Mouse (Mus musculus) heart, embryonic 14.5 days (tissue): ENCODE measurements at regions not wholly inside any gene's neighbourhood (a gene's known extent, or its start where the extent isn't known, plus 50 kb on each side); places are given as distances from the start of the nearest gene placed in this dataset.

Source experiments
- ATAC-seq: fragments of 200-750 bp; cut with Nextera tagmentation; 2 replicates; pipeline ENCODE4 v1.8.0; 2017; ENCODE audit warnings: low read depth, moderate TSS enrichment; ENCODE audit not compliant: insufficient number of reproducible peaks, insufficient read depth, low FRiP score
- H3K27ac ChIP-seq, 2 experiments: fragments of 200-500 bp in 1 of 2; fragments of 300-500 bp in 1 of 2; sonication (generic) in 1 of 2; replicated peaks in 1 of 2; 2 replicates each; pipeline ENCODE4 v1.5.1; 2012 to 2014; ENCODE audit warnings: low read depth in 2 of 2, low read length in 2 of 2, control low read depth in 1 of 2, mild to moderate bottlenecking in 1 of 2, mixed read lengths in 1 of 2; ENCODE audit not compliant: control insufficient read depth in 1 of 2, insufficient read depth in 1 of 2
- H3K27me3 ChIP-seq: fragments of 300-500 bp; sonication (generic); 2 replicates; pipeline ENCODE4 v1.6.1; 2014; ENCODE audit warnings: mild to moderate bottlenecking, low read length, control low read depth; ENCODE audit not compliant: control insufficient read depth, insufficient read depth
- H3K36me3 ChIP-seq: fragments of 300-500 bp; sonication (generic); 2 replicates; pipeline ENCODE4 v1.6.1; 2014; ENCODE audit warnings: mild to moderate bottlenecking, control low read depth, low read length, mixed read lengths; ENCODE audit not compliant: control insufficient read depth, insufficient read depth
- H3K4me1 ChIP-seq, 2 experiments: fragments of 200-500 bp in 1 of 2; fragments of 300-500 bp in 1 of 2; sonication (generic) in 1 of 2; 2 replicates each; pipeline ENCODE4 v1.6.1; 2012 to 2014; ENCODE audit warnings: low read length in 2 of 2, control low read depth in 1 of 2, mixed read lengths in 1 of 2; ENCODE audit not compliant: control insufficient read depth in 2 of 2, insufficient read depth in 2 of 2
- H3K4me2 ChIP-seq: fragments of 300-500 bp; sonication (generic); 2 replicates; pipeline ENCODE4 v1.6.1; 2014; ENCODE audit warnings: mild to moderate bottlenecking, low read length
- H3K4me3 ChIP-seq, 2 experiments: fragments of 200-500 bp in 1 of 2; fragments of 300-500 bp in 1 of 2; sonication (generic) in 1 of 2; 2 replicates each; pipeline ENCODE4 v1.5.1; 2012 to 2014; ENCODE audit warnings: low read length in 2 of 2, mild to moderate bottlenecking in 2 of 2, control low read depth in 1 of 2, low read depth in 1 of 2, moderate library complexity in 1 of 2; ENCODE audit not compliant: control insufficient read depth in 1 of 2, insufficient read depth in 1 of 2
- H3K9ac ChIP-seq: fragments of 300-500 bp; sonication (generic); 2 replicates; pipeline ENCODE4 v1.6.1; 2014; ENCODE audit warnings: mild to moderate bottlenecking, low read length
- H3K9me3 ChIP-seq: fragments of 300-500 bp; sonication (generic); 2 replicates; pipeline ENCODE4 v1.6.1; 2016; ENCODE audit warnings: low read length, control low read depth; ENCODE audit not compliant: control insufficient read depth
- WGBS: fragments of 180-500 bp; shearing (Covaris S2); extraction: QIAGEN DNeasy Blood & Tissue Kit; methylation state at CpG from one replicate; pipeline ENCODE4 v1.1.7; 2014; 5-methylcytosine and 5-hydroxymethylcytosine counted together

GRCm38 (mm10) chr6:73401059-73401458 lies 68.4 kb downstream of the 4931417E11Rik start:
- Histone ChIP-seq H3K36me3 (no peaks in the 10 kb centered on the region), H3K9me3 (no peaks in the 10 kb centered on the region), H3K9ac (no peak overlapping the region), H3K27me3 (no peaks in the 10 kb centered on the region), H3K27ac (no peak overlapping the region), H3K4me2 (no peak overlapping the region), H3K4me3 (no peak overlapping the region), H3K4me1 (no peaks in the 10 kb centered on the region)
- 76% methylated on average over 2 of the region's 2 CpGs for WGBS
- no peak for ATAC-seq

GRCm38 (mm10) chr6:73389301-73389700 lies 80.2 kb downstream of the 4931417E11Rik start:
- ATAC-seq: no peak
- WGBS: 58% methylated on average over 6 of the region's 6 CpGs
- Histone ChIP-seq H3K36me3 (no peaks in the 10 kb centered on the region), H3K27ac (no peak overlapping the region), H3K4me3 (no peak overlapping the region), H3K4me2 (no peak overlapping the region), H3K27me3 (no peaks in the 10 kb centered on the region), H3K4me1 (no peaks in the 10 kb centered on the region), H3K9ac (no peak overlapping the region), H3K9me3 (no peaks in the 10 kb centered on the region)

- WGBS: 77% methylated on average over 3 of the region's 3 CpGs
- no peaks in the 10 kb centered on the region for H3K4me1 ChIP-seq
- no peaks in the 10 kb centered on the region for H3K9me3 ChIP-seq
- H3K9ac ChIP-seq: no peak overlapping the region
- H3K27ac ChIP-seq: no peak overlapping the region
- no peaks in the 10 kb centered on the region for H3K27me3 ChIP-seq
- H3K36me3 ChIP-seq: no peaks in the 10 kb centered on the region
- H3K4me2 ChIP-seq: no peak overlapping the region
- no peak for ATAC-seq
- no peak overlapping the region for H3K4me3 ChIP-seq
Measured at GRCm38 (mm10) chr6:73386261-73386660, 83.2 kb downstream of the 4931417E11Rik start.

- no peak for ATAC-seq
- H3K36me3 ChIP-seq: no peaks in the 10 kb centered on the region
- no peak overlapping the region for H3K4me2 ChIP-seq
- 75% methylated on average over 5 of the region's 5 CpGs for WGBS
- H3K9me3 ChIP-seq: peaks cover 8% of the 10 kb centered on the region; the same call in 1 of the 2 replicates
- no peak overlapping the region for H3K4me3 ChIP-seq
- H3K4me1 ChIP-seq: no peaks in the 10 kb centered on the region
- no peak overlapping the region for H3K27ac ChIP-seq
- no peak overlapping the region for H3K9ac ChIP-seq
- no peaks in the 10 kb centered on the region for H3K27me3 ChIP-seq
Measured at GRCm38 (mm10) chr6:73379825-73380224, 89.6 kb downstream of the 4931417E11Rik start.

GRCm38 (mm10) chr6:73377884-73378283 lies 91.6 kb downstream of the 4931417E11Rik start:
- WGBS: 88% methylated on average over 8 of the region's 8 CpGs
- Histone ChIP-seq H3K4me3 (no peak overlapping the region), H3K27ac (no peak overlapping the region), H3K4me2 (no peak overlapping the region), H3K36me3 (no peaks in the 10 kb centered on the region), H3K27me3 (no peaks in the 10 kb centered on the region), H3K9me3 (peaks cover 8% of the 10 kb centered on the region; the same call in 1 of the 2 replicates), H3K4me1 (no peaks in the 10 kb centered on the region), H3K9ac (no peak overlapping the region)
- no peak for ATAC-seq

GRCm38 (mm10) chr6:73376291-73376690 lies 93.2 kb downstream of the 4931417E11Rik start:
- Histone ChIP-seq H3K27ac (no peak overlapping the region), H3K9ac (no peak overlapping the region), H3K4me2 (no peak overlapping the region), H3K9me3 (peaks cover 8% of the 10 kb centered on the region; the same call in 1 of the 2 replicates), H3K4me3 (no peak overlapping the region), H3K4me1 (no peaks in the 10 kb centered on the region), H3K27me3 (no peaks in the 10 kb centered on the region), H3K36me3 (no peaks in the 10 kb centered on the region)
- WGBS: 95% methylated on average over 11 of the region's 11 CpGs
- ATAC-seq: no peak

- 80% methylated on average over 5 of the region's 5 CpGs for WGBS
- Histone ChIP-seq H3K4me2 (no peak overlapping the region), H3K4me1 (no peaks in the 10 kb centered on the region; a peak in 1 of 4 replicates), H3K36me3 (no peaks in the 10 kb centered on the region), H3K27me3 (peaks cover 3% of the 10 kb centered on the region; the same call in 1 of the 2 replicates), H3K9ac (no peak overlapping the region), H3K27ac (no peak overlapping the region), H3K4me3 (no peak overlapping the region), H3K9me3 (peaks cover 8% of the 10 kb centered on the region; the same call in 1 of the 2 replicates)
- no peak for ATAC-seq
Measured at GRCm38 (mm10) chr6:73372901-73373300, 96.6 kb downstream of the 4931417E11Rik start.

GRCm38 (mm10) chr6:73371866-73372265 lies 97.6 kb downstream of the 4931417E11Rik start:
- Histone ChIP-seq H3K27ac (no peak overlapping the region), H3K9ac (no peak overlapping the region), H3K9me3 (peaks cover 8% of the 10 kb centered on the region; the same call in 1 of the 2 replicates), H3K4me1 (no peaks in the 10 kb centered on the region; a peak in 1 of 4 replicates), H3K27me3 (peaks cover 3% of the 10 kb centered on the region; the same call in 1 of the 2 replicates), H3K4me2 (no peak overlapping the region), H3K4me3 (no peak overlapping the region), H3K36me3 (no peaks in the 10 kb centered on the region)
- 83% methylated on average over 5 of the region's 5 CpGs for WGBS
- ATAC-seq: no peak
